Mouse (Mus musculus): Measurements from ENCODE around the gene Nmral1.

GRCm38 (mm10) chr16:4670317-4670716, 48.8 kb downstream of the Nmral1 start:
- no peak for TF ChIP-seq POLR2A (IDR thresholded peaks at IDR 0.05; ENCODE audit: low read depth, low read length)
- no peak for TF ChIP-seq CTCF (IDR thresholded peaks at IDR 0.05; ENCODE audit: borderline replicate concordance, insufficient read depth, low read length)
